Mouse (Mus musculus) neutrophil, adult 5-6 weeks (primary cell): ENCODE measurements around the gene Chrna9. TPM values are rescaled to one million over a fixed set of nuclear protein-coding genes. Genes with fewer than 3 reads are reported as not detected.

Source experiments
- ATAC-seq: fragments of 151-379, 151-347 bp; 2 replicates; pipeline ENCODE4 v1.8.0; 2017; ENCODE audit warnings: mild to moderate bottlenecking, moderate TSS enrichment; ENCODE audit not compliant: insufficient number of reproducible peaks, poor library complexity, low FRiP score, severe bottlenecking; ENCODE audit errors: extremely low read depth
- total RNA-seq: library from RNA; stranded (forward); fragments of 200-1000 nt; gene quantifications from 2 replicates; pipeline ENCODE4 v1.2.3, GENCODE M21; 2017

Chrna9 gene
- total RNA-seq, 1 experiment from 2014 or later: not detected

DNA sequence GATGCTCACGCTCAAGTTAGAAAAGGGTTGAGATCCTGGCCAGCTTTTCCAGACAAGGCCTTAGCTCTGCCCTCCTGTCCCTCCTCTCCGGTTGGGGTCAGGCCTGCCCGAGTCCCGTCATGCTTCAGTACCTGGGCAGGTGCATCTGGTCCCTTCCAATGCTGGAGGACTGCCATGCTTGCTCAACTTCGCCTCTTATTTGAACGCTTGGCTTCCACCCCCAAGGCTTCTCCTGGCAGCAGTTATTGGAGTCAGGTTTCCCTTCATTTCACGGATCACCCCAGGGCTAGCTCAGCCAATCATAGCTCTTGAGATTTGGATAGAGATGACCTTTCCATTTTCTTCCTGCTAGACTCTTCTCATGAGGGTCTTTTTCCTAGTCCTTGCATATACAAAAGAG lies 65.4 kb downstream of the Chrna9 start:
- no peak for ATAC-seq

DNA sequence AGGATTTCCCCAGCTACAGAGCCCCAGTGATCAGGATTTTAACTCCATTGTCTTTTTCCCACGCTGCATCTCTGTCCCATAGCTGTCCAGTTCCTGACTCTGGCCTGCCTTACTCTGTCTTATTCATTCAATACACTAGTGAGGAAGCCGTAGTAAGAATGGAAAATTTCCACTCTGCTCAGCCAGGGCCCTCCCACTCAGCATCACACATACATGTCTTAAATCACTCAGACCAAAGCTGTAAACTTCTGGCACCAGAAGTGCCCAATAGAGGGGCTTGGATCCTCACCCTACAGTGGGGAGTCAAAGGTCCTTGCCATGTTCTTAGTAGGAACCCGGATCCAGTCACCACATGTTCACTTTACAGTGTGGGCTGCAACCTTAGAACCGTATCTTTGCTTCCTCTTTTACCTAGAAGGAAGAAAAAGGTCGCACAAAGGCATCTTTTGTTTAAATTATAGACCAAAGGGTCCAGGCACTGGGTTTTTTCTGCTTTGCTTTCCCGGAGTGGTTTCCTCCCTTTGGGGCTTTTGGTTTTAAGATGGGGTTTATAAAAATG lies 65.9 kb downstream of the Chrna9 start:
- ATAC-seq: no peak

DNA sequence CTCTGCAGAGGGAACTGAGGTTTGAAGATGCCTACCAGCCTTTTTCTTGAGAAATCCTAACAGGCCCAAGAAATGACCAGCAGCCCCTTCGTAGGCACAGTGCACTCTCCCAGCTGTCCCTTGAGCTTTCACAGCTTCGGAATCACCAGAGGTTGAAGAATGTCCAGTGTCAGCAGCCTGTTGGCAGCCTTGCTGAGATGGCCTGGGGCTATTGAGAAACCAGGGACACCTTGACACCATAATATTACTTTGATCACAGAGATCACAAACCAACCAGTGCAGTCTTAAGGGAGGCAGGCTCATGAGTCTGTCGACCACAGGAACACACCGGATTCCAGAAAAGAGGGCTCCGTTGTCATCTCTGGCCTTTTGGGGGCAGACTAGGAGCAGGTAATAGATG lies 66.5 kb downstream of the Chrna9 start:
- ATAC-seq: no peak

DNA sequence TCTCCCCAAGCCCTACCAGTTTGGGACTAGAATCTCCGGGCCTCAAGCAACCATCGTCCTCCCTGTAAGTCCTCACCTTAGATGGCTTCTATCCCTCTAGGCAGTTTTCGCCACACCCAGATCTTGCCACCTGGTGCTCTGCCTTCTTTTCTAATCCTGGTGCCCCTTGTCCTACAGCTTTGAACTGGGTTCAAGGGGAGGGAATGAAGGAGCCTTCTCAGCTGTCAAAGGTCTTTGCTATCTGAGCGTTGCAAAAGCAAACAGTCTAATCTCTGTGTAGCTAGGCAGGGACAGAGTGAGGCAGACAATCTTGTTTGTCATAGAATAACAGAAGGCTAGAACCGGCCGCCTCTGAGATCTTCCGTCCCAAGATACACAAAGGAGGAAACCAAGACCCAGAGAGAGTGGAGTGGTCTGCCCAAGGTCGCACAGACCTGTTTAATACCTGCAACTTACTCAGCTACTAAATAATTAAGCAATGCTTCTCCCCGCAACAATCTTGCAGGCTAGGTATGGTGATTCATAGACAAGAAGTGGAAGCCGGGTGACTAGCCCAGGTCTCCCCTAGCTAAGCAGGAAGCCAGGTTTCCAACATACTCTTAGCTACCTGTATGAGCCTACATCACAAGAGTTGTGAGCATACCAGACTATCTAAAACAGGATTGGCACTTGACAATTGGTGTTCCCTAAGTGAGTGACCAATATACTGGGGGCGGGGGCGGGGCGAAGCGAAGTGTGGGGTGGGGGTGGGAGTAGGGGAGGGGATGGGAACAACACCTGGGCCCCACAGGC lies 69.6 kb downstream of the Chrna9 start, which contains the start of gene 9130230L23Rik:
Gene 9130230L23Rik (minus strand): TSS at position 152 of the 792 bp plus-strand sequence.
- no peak for ATAC-seq

DNA sequence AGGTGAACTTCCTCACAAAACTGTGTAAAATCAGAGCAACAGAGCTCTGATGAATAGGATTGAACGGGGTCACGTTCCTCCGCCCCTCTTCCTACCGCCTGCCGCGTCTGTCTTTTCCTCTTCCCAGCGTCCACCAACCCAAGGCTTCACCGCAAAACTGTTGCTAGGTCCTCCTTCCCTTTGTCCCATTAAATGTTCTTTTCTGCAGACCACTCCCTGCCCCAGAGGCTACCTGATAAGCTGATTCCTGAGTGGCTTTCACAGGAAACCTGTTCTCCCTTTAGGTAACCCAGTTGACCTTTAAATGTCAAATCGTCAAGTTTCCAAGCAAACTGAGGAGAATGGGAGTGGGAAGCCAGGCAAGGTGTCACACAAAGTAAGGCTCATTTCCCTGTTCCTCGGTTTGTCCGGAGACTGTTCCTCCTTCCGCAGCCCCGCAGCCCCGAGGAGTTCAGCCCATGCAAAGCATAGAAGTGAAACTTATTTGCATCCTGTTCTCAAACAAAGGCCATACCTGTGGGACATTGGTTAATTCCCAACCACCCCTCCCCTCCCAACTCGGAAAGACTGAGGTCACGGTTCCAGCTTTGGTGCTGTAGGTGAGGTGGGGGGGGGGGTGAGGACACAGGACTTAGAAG lies 70.4 kb downstream of the Chrna9 start:
- ATAC-seq: no peak

DNA sequence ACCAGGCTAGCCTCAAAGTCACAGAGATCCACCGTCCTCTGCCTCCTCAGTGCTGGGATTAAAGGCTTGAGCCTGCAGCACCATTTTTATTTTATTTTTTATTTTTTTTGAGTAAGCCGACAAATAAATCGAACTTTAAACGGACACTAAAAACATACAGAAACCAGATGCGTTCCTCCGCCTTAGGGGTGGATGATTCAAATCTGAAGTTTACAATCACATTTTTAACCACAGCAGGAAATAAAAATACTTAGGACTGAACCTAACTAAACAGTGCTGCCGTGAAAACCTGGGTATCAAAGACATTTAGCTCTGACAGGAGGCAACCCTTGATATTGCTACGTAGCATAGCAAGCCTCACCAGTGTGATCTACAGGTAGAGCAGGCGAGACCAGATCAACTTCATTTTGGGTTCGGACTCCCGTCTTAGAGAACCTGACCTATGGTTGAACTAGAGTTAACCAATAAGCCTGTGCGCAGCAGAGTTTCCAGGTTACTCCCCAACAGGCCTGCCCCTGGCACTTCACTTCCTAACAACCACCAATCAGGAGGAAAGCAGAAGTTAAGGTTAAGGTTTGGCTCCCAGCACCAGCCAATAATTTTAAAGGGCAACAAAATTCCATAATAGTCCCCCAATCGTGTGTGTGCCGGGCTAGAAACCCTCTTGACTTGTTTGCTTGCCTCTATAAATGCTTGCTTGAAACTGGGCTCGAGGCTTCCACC lies 73.7 kb downstream of the Chrna9 start:
- ATAC-seq: no peak

DNA sequence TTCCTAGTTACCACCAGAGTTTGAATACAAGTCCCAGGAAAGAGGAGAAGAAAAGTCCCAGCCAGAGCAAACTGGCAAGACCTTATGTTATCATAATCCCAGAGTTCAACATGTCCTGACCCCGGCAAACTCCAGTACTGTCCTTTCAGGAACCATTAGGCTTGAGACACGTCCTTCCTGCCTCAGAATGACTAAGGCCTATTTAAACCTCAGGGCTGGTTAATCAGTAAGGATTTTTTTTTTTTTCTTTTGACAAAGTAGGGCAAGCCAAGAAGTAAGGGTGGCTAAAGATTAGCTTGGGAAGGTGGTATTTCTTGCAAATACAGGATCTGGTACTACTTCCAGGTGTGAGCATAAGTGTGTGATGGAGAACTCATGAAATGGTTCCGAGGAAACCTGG lies 79.3 kb downstream of the Chrna9 start:
- no peak for ATAC-seq

DNA sequence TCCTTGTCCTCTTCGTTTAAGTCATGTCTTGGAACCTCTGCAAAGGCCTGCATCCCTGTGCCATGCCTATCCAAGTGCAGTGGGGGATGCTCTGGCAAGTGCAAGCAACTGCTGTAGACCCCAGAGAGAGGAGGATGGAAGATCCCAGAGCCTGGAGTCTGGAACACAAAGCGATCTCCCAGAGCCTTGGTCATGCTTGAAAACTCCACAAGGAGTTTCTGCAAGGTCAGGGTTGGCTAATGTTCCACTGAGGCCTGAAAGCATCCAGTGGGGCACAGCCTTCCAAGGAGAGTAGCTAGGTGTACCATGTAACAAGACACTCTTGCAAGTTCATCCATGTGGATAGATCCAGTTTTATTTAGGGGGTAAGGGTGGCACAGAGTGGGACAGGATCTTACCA lies 79.7 kb downstream of the Chrna9 start:
- ATAC-seq: no peak

DNA sequence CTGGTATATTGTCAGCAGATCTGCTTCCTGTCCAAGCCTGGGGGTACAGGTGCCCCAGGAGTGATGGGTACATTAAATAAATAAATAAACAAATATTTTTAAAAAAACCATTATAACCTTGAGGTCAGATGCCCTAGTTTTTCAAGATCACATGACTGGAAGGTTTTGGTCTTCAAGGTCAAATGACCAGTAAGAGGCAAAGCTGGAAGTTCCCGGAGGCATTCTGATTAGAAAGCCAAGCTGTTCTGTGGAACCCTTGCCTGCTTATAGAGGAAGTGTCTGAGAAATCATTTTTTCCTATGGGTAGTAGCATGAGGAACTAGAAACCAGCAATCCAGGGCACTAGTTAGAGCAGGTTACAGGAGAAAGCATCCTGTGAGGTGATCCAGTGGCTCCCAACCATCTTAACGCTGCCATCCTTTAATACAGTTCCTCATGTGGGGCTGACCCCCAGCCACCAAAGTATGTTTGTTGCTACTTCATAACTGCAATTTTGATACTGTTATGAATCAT lies 80.8 kb downstream of the Chrna9 start:
- no peak for ATAC-seq

DNA sequence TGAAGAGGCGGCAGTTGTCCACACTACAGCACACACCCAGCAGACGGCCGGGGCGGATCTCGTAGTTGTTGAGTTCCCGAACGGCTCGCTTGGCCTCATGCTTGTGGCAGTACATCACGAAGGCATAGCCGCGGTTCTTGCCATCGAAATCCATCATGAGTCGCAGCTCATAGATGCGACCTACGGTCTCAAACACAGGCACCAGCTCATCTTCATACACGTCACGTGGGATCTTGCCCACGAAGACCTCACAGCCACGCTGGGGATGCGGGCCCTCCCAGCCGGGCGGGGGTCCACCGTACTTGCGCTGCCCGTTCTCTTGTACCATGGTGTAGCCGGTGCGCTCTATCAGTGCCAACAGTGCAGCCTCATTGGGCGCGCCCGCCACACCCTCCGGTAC lies 92.1 kb downstream of the Chrna9 start:
- no peak for ATAC-seq

Other genes with a start within 250 kb of the Chrna9 start
- 224 and 259 TPM in 2 replicates for gene Pds5a, start 236.6 kb upstream of the Chrna9 start, total RNA-seq
- gene N4bp2, start 171.4 kb upstream of the Chrna9 start, total RNA-seq: 88.0 and 102 TPM in 2 replicates
- 148 and 161 TPM in 2 replicates for gene Rhoh, start 73.7 kb upstream of the Chrna9 start, total RNA-seq
- 5.4 and 5.5 TPM in 2 replicates for gene 9130230L23Rik, start 69.4 kb downstream of the Chrna9 start, total RNA-seq
- 24.1 and 25.5 TPM in 2 replicates for gene Rbm47, start 238.2 kb downstream of the Chrna9 start, total RNA-seq